Mouse (Mus musculus): ENCODE data around the gene Arl14.

- TF ChIP-seq CTCF (IDR thresholded peaks at IDR 0.05; ENCODE audit: insufficient read depth, low read depth, low read length) = no peak
- no peak for TF ChIP-seq POLR2A (IDR thresholded peaks at IDR 0.05; ENCODE audit: insufficient read depth, low read depth, low read length)
Observed at GRCm38 (mm10) chr3:69175229-69175628, 47.0 kb upstream of the Arl14 start.

Measured in olfactory bulb, adult 2 months (tissue).